Mouse (Mus musculus): ENCODE results near the gene Luzp2. TPM values are rescaled to one million over a fixed set of nuclear protein-coding genes. Genes with fewer than 3 reads are reported as not detected.

The Luzp2 gene
- total RNA-seq, 1 experiment, result 0.09 TPM

DNA sequence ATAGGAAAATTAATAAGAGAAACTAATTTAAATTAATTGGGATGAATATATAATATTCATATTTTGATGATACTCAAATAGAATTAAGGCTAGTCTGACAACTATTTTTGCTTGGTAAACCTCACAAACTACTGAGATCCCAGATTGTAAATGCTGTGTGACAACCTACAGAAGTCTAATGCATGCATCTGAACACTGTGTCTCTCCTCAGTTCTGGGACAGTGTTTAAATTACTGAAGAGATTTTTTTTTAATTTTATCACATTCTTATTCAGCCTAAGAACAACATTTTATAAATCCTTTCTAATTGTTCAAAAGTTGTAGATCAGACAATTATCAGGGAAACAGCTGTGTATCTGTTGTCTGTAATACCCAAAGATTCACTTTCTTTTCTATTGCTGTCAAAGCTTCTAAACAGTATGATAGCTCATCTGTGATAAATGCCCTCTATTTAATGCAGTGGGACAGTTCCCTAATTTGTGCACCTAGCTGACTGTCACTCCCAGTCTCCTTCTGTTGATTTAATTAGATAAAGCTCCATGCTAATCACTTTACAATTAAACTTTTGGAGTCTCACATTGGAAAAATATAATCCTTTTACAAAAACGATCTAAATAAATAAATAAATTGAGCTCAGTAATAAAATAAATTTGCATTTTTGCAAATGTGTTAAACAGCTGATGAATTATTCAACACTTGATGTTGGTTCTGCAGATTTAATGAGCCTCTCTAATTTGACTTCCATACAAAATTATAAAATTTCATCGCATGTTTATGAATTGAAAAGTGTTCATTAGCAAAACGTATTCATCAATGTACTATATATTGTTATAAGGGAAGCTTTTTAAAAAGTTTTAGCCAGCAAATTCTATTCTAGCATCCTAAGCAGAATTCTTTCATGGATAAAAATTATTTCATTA is 58.7 kb downstream of the Luzp2 start:
- Histone ChIP-seq H3K4me1 (ENCODE audit: control insufficient read depth in 2 of 2, insufficient read depth in 2 of 2, low read length in 2 of 2, poor library complexity in 1 of 2) (no peaks in the 10 kb centered on the region), H3K27ac (ENCODE audit: insufficient read depth, low read depth, low read length, poor library complexity, severe bottlenecking) (no peak overlapping the region), H3K9ac (ENCODE audit: insufficient read depth, low read depth, low read length, poor library complexity, severe bottlenecking) (no peak overlapping the region), H3K9me3 (ENCODE audit: control insufficient read depth, insufficient read depth, low read depth, low read length) (no peaks in the 10 kb centered on the region), H3K4me3 (ENCODE audit: insufficient read depth in 1 of 2, low read depth in 1 of 2, low read length in 2 of 2, poor library complexity in 1 of 2, severe bottlenecking in 1 of 2) (no peak overlapping the region), H3K36me3 (ENCODE audit: control insufficient read depth, insufficient read depth, low read length, poor library complexity, severe bottlenecking) (no peaks in the 10 kb centered on the region)
- in situ Hi-C loops (cut with MboI; ENCODE audit: low sequenced_read_pairs in 2 of 2, unreplicated experiment in 2 of 2), result no loop called here
- no peak for TF ChIP-seq MAFK (IDR thresholded peaks at IDR 0.05; ENCODE audit: insufficient read depth, low read depth, low read length)
- TF ChIP-seq ZNF384 (IDR thresholded peaks at IDR 0.05; ENCODE audit: low read depth, low read length), result no peak
- no peak for DNase-seq (ENCODE audit: low read depth, low spot score)

DNA sequence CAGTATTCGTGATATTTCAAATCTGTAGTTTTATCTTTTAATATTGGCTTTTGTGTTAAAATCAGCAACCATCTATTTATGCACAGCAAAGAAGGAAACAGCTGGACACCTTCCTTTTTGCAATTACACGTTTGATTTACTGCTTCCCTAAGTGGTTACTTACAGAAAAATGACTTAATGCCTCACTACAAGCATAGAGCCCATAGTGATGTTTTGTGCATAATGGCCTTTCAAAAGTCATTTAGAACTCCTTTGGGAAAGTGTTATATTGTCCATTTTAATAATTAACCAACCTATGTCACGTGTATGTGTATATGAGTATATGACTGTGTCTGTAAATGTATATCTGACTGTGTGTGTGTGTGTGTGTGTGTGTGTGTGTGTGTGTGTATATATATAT is 63.3 kb downstream of the Luzp2 start:
- no peak overlapping the region for H3K27ac ChIP-seq (ENCODE audit: insufficient read depth, low read depth, low read length, poor library complexity, severe bottlenecking)
- H3K4me3 ChIP-seq (ENCODE audit: insufficient read depth in 1 of 2, low read depth in 1 of 2, low read length in 2 of 2, poor library complexity in 1 of 2, severe bottlenecking in 1 of 2), result no peak overlapping the region
- no peak overlapping the region for H3K9ac ChIP-seq (ENCODE audit: insufficient read depth, low read depth, low read length, poor library complexity, severe bottlenecking)
- H3K4me1 ChIP-seq (ENCODE audit: control insufficient read depth in 2 of 2, insufficient read depth in 2 of 2, low read length in 2 of 2, poor library complexity in 1 of 2), result no peaks in the 10 kb centered on the region
- H3K9me3 ChIP-seq (ENCODE audit: control insufficient read depth, insufficient read depth, low read depth, low read length), result no peaks in the 10 kb centered on the region
- DNase-seq (ENCODE audit: low read depth, low spot score), result no peak
- no peaks in the 10 kb centered on the region for H3K36me3 ChIP-seq (ENCODE audit: control insufficient read depth, insufficient read depth, low read length, poor library complexity, severe bottlenecking)
- TF ChIP-seq HCFC1 (IDR thresholded peaks at IDR 0.05; ENCODE audit: borderline replicate concordance, insufficient read depth, low read length) (no peak), ZNF384 (IDR thresholded peaks at IDR 0.05; ENCODE audit: low read depth, low read length) (no peak), MAFK (IDR thresholded peaks at IDR 0.05; ENCODE audit: insufficient read depth, low read depth, low read length) (no peak), CHD2 (IDR thresholded peaks at IDR 0.05; ENCODE audit: low read depth, low read length) (no peak), ZC3H11A (IDR thresholded peaks at IDR 0.05; ENCODE audit: borderline replicate concordance, low read depth, low read length) (no peak)
- in situ Hi-C loops (cut with MboI; ENCODE audit: low sequenced_read_pairs in 2 of 2, unreplicated experiment in 2 of 2), result no loop called here

DNA sequence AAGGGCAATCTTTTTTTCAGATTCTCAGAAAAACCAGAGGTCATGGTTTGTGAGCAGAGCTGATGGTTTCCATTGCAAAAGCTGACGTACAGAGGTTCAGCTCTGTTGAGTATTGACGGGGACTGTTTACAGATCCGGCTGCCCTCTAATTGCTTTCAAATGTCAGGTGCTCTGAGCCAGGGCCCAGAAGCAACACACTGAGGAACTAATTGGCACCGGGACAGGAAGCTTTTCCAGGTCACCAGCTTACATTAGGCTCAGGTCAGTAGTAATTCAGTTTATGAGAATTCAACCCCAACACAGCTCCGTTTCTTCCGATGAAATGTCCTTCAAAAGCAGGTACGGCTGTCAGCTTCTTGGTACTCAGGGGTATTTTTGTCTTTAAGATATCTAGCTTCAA is 74.7 kb downstream of the Luzp2 start:
- no peak overlapping the region for H3K4me3 ChIP-seq (ENCODE audit: insufficient read depth in 1 of 2, low read depth in 1 of 2, low read length in 2 of 2, poor library complexity in 1 of 2, severe bottlenecking in 1 of 2)
- in situ Hi-C loops (cut with MboI; ENCODE audit: low sequenced_read_pairs in 2 of 2, unreplicated experiment in 2 of 2), result no loop called here
- TF ChIP-seq ZC3H11A (IDR thresholded peaks at IDR 0.05; ENCODE audit: borderline replicate concordance, low read depth, low read length) (no peak), CHD2 (IDR thresholded peaks at IDR 0.05; ENCODE audit: low read depth, low read length) (no peak), MAFK (IDR thresholded peaks at IDR 0.05; ENCODE audit: insufficient read depth, low read depth, low read length) (no peak), ZNF384 (IDR thresholded peaks at IDR 0.05; ENCODE audit: low read depth, low read length) (no peak)
- no peak overlapping the region for H3K9ac ChIP-seq (ENCODE audit: insufficient read depth, low read depth, low read length, poor library complexity, severe bottlenecking)
- no peaks in the 10 kb centered on the region for H3K36me3 ChIP-seq (ENCODE audit: control insufficient read depth, insufficient read depth, low read length, poor library complexity, severe bottlenecking)
- no peaks in the 10 kb centered on the region for H3K9me3 ChIP-seq (ENCODE audit: control insufficient read depth, insufficient read depth, low read depth, low read length)
- H3K27ac ChIP-seq (ENCODE audit: insufficient read depth, low read depth, low read length, poor library complexity, severe bottlenecking), result no peak overlapping the region
- DNase-seq (ENCODE audit: low read depth, low spot score), result no peak
- no peaks in the 10 kb centered on the region for H3K4me1 ChIP-seq (ENCODE audit: control insufficient read depth in 2 of 2, insufficient read depth in 2 of 2, low read length in 2 of 2, poor library complexity in 1 of 2)

DNA sequence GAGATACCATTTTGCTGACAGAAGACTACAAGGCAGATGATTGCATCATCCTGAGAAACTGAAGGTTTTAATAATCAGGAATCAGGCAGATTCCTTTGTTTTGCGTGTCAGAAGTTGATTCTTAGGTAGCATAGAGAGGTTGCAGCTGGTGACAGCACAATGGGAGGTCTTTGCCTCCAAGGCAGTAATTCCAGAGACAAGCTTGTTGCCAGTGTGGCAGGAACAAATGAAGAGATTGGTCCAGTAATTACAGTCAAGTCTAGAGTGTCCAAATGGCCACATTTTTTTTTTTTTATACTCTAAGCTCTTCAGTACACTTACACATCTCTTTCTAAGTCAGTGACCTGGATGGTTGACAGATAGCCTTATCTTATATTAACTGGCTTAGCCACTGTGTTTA is 78.7 kb downstream of the Luzp2 start:
- no peak overlapping the region for H3K4me3 ChIP-seq (ENCODE audit: insufficient read depth in 1 of 2, low read depth in 1 of 2, low read length in 2 of 2, poor library complexity in 1 of 2, severe bottlenecking in 1 of 2)
- DNase-seq (ENCODE audit: low read depth, low spot score), result no peak
- in situ Hi-C loops (cut with MboI; ENCODE audit: low sequenced_read_pairs in 2 of 2, unreplicated experiment in 2 of 2), result no loop called here
- H3K4me1 ChIP-seq (ENCODE audit: control insufficient read depth in 2 of 2, insufficient read depth in 2 of 2, low read length in 2 of 2, poor library complexity in 1 of 2), result no peaks in the 10 kb centered on the region
- H3K27ac ChIP-seq (ENCODE audit: insufficient read depth, low read depth, low read length, poor library complexity, severe bottlenecking), result no peak overlapping the region
- TF ChIP-seq ZC3H11A (IDR thresholded peaks at IDR 0.05; ENCODE audit: borderline replicate concordance, low read depth, low read length) (no peak), HCFC1 (IDR thresholded peaks at IDR 0.05; ENCODE audit: borderline replicate concordance, insufficient read depth, low read length) (no peak), ZNF384 (IDR thresholded peaks at IDR 0.05; ENCODE audit: low read depth, low read length) (no peak), MAFK (IDR thresholded peaks at IDR 0.05; ENCODE audit: insufficient read depth, low read depth, low read length) (no peak), CHD2 (IDR thresholded peaks at IDR 0.05; ENCODE audit: low read depth, low read length) (no peak)
- H3K9ac ChIP-seq (ENCODE audit: insufficient read depth, low read depth, low read length, poor library complexity, severe bottlenecking), result no peak overlapping the region
- H3K36me3 ChIP-seq (ENCODE audit: control insufficient read depth, insufficient read depth, low read length, poor library complexity, severe bottlenecking), result no peaks in the 10 kb centered on the region
- H3K9me3 ChIP-seq (ENCODE audit: control insufficient read depth, insufficient read depth, low read depth, low read length), result no peaks in the 10 kb centered on the region

Data from ES-E14 (cell line).